Mouse (Mus musculus): ENCODE data around the gene Larp4. TPM values are rescaled to one million over a fixed set of nuclear protein-coding genes. Genes with fewer than 3 reads are reported as not detected.

Gene Larp4
- 7.9 and 12.0 TPM in 2 replicates for polyA plus RNA-seq (2012; ENCODE audit: low replicate concordance)

DNA sequence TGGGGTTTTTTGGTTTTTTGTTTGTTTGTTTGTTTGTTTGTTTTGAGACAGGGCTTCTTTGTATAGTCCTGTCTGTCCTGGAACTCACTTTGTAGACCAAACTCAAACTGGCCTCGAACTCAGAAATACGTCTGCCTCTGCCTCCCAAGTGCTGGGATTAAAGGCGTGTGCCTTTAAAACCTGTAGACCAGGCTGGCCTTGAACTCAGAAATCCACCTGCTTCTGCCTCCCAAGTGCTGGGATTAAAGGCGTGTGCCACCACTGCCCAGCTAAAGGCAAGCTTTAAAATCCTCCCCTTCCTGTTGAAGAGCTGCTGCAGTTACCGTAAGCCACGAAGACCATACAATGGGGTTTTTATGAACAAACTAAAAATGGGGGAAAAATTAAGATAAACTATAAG lies at the start of gene Larp4:
TSS of gene Larp4 (plus strand) at position 301 of the 400 bp plus-strand sequence.

GRCm38 (mm10) chr15:99966961-99967360 lies 2.9 kb upstream of the Larp4 start, which contains the start of gene Fam186a:
Gene Fam186a (minus strand): TSS chr15:99967061.

GRCm38 (mm10) chr15:100038470-100038971 lies 68.7 kb downstream of the Larp4 start, which contains the start of gene Dip2b:
Gene Dip2b (plus strand): TSS chr15:100038664.

Other genes starting within 250 kb of the Larp4 start
- 26.9 and 33.0 TPM in 2 replicates for gene Cox14, start 244.4 kb upstream of the Larp4 start, polyA plus RNA-seq (2012; ENCODE audit: low replicate concordance)
- gene Cers5, start 197.2 kb upstream of the Larp4 start, polyA plus RNA-seq (2012; ENCODE audit: low replicate concordance) = 1.6 and 2.9 TPM in 2 replicates
- 1.0 and 2.6 TPM in 2 replicates for gene Lima1, start 94.6 kb upstream of the Larp4 start, polyA plus RNA-seq (2012; ENCODE audit: low replicate concordance)
- not detected in 2 replicates for gene Fam186a, start 3.0 kb upstream of the Larp4 start, polyA plus RNA-seq (2012; ENCODE audit: low replicate concordance)
- 1.0 and 1.8 TPM in 2 replicates for gene Dip2b, start 68.6 kb downstream of the Larp4 start, polyA plus RNA-seq (2012; ENCODE audit: low replicate concordance)

All from leukemia stem cell, adult 10-12 weeks (primary cell).